Mouse (Mus musculus) brain, adult 2 months (tissue): ENCODE results near the gene Khdc1a.
"Not testable (repeated sequence)": the region's sequence is repeated elsewhere in the genome, so short reads cannot be mapped to it uniquely, and the experiment has no call there.

Experiments used
- DNase-seq: peaks from one replicate; pipeline ENCODE4 v3.0.0; 2011; ENCODE audit warnings: low read depth, low spot score

Khdc1a gene

GRCm38 (mm10) chr1:21349341-21349740 lies at the start of gene Khdc1a:
TSS of gene Khdc1a (plus strand) at chr1:21349641.
- no peak for DNase-seq

DNA sequence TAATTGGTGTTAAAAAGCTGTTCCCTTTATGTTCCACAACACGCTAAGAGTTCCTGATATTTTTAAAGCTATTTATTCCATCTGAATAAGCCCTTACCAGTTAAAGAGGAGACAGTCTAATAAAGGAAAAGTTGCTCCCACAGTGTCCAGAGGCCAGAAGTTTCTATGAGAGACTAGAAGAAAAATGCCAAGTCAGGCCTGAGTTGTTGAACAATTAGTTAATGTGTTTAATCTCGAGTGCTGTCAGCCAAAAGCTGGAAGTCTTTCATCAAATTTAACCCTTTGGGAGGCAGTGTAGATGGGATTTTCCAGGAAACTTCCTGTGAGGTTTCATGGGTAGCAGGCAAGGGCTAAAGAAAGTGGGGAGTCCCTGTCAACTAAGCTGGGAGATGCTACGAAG lies 49.6 kb upstream of the Khdc1a start:
- no peak for DNase-seq

DNA sequence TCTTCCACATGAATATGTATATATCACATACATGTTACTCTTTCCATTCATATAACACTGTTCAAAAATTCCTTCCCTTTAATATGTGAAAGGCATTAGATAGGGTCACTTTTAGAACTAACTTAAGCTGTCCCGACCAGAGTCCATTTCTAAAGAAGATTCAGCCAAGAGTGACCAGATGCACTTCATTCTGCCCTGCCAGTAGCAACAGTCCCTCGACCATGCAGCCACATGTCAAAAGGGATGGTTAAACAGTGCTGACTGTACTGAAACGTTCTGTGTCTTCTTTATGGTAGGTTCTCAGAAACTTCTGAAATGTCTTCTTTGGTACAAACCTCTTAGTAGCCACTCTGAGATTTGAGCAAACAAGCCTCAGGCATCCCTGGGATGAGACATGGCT lies 47.8 kb upstream of the Khdc1a start:
- no peak for DNase-seq

GRCm38 (mm10) chr1:21304174-21304573 lies 45.3 kb upstream of the Khdc1a start:
- DNase-seq = no peak

DNA sequence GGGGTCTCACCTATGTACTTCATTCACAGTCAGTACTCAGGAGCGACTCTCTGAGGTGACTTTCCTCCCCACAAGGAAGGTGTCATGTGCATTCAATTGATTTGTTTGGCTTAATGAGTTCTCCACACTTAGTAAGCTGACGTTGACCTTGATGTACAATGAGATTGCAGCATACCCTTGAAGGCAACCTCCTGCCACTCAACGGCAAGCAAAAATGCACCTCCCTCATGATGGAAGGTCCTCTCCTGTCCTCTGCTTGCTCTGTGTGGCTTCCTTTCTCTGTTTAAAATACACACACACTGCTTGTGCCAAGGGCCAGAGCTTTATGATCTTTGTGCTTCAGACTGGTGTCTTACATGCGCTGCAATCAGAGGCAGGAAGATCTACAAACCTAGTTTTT lies 44.8 kb upstream of the Khdc1a start:
- DNase-seq = no peak

GRCm38 (mm10) chr1:21305443-21305842 lies 44.0 kb upstream of the Khdc1a start:
- peak; percentile 65 for DNase-seq

DNA sequence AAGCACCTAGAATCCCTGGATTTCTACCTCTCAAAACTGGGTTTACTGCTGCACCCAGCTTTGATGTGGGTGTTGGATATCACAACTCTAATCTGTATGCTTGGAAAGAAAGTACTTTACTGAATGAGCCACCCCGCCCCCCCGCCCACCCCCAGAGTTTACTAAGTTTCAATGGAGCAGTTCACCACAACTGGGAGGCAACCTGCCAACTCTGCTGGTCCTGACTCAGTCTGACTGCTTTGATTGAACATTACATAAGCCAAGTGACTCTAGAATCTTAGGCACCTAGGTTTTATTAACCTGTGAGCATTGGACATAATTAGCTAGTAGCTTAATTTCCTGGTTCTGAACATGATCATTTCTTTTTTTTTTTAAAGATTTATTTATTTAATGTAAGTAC lies 35.1 kb upstream of the Khdc1a start:
- peak; percentile 11 for DNase-seq

DNA sequence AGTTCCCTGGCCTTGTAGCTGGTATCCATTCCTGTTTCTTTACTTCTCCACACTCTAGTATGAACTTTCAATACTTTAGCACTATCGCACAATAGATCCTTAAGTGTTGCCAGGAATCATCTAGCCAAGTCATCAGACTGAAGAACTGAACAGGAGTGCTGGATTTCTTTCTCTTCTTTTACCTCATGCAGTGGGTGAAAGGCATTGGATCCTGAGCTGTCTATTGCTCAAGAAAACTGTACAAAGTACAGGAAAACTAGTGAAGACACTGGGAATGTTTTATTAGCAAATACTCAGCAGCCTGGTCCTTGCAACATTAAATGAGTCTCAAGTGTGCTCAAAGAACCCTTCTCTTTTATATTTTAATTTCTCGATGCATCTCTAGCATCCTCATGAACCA lies 33.7 kb upstream of the Khdc1a start:
- DNase-seq = no peak

DNA sequence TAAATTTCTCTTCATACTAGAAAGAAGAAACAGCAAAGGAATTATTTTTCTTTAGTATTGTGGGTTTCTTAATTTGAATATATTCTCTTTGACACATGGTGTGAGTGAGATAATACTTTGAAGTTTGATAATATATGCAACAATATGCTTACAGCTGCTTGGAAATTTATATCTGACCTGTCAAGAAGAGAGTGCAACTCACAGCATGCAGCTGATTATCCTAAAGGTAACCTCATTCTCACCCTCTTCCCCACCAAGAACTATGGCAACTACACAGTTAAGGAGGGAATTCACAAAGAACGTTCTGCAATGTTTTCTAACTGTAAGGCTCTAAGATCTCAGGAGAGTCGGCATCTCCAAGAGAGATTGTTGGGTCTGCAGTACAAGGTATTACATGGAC lies 33.1 kb upstream of the Khdc1a start:
- DNase-seq = no peak

- DNase-seq = no peak
Observed at GRCm38 (mm10) chr1:21318202-21318601, 31.2 kb upstream of the Khdc1a start.

GRCm38 (mm10) chr1:21320271-21320670 lies 29.2 kb upstream of the Khdc1a start:
- not testable (repeated sequence) for DNase-seq

- no peak for DNase-seq
Observed at GRCm38 (mm10) chr1:21321656-21322055, 27.8 kb upstream of the Khdc1a start.

GRCm38 (mm10) chr1:21323996-21324574 lies 25.4 kb upstream of the Khdc1a start:
- DNase-seq = no peak

DNA sequence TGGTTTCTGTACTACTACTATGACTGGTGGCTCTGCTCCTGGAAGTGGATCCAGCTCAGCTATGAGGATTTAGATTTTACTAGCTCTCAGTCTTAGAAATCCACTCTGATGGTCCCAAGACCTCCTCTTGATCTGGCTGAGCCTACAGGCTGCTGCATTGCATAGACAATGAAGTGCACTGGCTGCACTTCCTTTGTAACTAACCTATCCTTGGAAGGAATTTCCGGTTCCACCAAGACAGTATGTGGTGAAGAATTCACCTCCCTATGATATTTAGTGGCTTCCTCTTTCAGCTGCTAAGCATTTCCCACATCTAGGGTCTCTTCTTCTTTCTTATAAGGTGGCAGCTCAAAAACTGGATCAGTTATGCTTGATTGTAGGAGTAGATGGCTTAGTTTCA lies 24.8 kb upstream of the Khdc1a start:
- DNase-seq = no peak

DNA sequence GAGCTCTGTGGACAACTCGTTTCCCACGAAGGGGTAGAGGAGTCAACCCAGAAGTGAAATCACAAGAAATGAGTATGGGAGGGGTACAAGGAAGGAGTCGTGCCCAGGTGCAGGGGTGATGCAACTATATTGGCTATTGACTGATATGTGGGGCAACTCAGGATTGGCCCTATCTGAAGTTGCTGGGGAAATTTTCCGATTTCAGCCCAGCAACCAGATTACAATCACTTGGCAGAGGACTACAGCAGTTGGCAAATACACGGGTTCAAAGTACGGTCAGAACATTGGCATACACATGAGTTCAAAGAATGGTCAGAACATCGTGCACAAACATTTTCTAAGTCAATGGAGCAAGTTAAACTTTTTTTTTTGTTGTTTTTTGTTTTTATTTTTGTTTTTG lies 22.7 kb upstream of the Khdc1a start:
- no peak for DNase-seq

DNA sequence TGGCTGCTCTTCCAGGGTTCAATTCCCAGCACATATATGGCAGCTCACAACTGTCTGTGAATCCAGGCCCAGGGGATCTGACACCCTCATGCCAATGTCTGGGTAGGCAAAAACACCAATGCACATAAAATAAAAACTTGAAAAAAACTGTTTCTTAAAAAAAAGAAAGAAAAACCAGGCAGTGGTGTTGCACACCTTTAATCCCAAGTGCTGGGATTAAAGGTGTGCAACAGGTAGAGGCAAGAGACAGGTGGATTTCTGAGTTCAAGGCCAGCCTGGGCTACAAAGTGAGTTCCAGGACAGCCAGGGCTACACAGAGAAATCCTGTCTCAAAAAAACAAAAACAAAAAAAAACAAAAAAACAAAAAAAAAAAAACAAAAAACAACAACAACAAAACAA lies 18.3 kb upstream of the Khdc1a start:
- DNase-seq = not testable (repeated sequence)

DNA sequence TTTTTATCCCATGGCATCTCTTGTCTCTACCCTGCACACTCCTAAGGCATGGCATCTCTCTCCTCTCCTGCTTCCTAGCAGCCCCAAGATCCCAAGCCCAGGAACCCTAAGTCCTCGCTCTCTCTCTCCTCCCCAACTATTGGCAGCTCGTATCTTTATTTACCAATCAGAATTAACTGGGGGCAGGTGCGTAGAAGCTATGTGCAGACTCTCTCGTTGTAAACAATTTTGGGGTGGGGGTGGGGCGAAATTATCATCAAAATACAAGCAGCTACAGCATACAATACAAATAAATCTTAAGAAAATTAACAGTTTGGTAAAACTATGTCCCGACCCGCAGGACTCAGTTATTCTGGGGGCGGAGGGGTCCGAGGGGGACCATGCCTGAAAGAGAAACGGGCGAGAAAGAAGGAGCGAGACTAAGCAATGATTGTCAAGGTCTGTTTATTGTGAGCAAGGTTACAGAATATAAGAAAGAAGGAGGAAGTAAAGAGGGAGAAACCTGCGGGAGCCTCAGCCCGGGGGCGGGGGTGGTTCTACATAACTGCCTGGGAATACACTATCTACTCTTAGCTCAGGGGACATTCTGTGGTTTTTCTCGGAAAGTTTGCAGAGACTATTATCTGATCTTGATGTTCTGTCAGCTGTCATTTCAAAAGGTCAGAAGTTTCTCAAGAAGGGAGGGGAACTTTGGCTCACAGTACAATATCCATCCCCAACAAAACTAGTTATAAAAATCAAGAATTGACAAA lies 16.0 kb upstream of the Khdc1a start:
- DNase-seq = no peak

GRCm38 (mm10) chr1:21335836-21336235 lies 13.6 kb upstream of the Khdc1a start:
- no peak for DNase-seq

GRCm38 (mm10) chr1:21340745-21341144 lies 8.7 kb upstream of the Khdc1a start:
- no peak for DNase-seq

DNA sequence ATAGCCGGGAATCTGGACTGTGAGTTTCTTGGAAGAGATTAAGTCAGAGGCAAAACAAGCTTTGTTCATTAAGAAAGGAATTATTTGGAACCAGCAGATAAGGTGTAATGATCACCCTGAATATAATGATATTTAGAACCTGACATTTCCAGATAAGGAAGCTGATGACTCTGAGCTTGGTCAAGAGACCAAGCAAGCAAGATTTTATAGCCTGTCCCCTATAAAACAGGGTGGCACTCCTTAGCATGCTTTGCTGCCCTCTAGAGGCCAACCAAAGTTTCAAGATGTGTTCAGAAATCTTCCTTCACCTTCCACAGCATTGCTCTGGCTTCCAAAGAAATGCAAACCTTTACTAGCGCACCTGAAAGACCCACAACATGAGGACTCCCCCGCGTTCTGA lies 5.2 kb upstream of the Khdc1a start:
- DNase-seq = peak; percentile 70

DNA sequence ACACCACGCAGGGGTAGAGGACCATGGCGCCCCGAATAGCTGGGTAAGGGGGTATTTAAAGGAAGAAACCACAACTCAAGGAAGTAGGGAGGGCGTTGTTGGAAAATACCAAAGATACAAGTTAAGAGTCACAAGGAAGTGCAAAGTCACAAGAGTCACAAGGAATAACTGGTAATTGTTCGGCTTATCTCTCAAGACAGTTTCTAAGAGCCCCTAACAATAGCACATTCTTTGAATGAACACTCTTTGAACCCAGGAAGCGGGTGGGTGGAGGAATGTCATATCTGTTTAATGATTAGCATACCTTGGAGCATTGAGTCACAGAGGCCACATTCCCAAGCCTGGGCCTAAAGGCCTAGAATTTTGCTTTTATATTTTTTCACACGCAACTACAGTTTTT lies 4.7 kb upstream of the Khdc1a start:
- DNase-seq = not testable (repeated sequence)

- not testable (repeated sequence) for DNase-seq
Observed at GRCm38 (mm10) chr1:21368031-21368430, 18.6 kb downstream of the Khdc1a start, which contains the start of gene Khdc1c. TSS of gene Khdc1c (plus strand) at chr1:21368331.

DNA sequence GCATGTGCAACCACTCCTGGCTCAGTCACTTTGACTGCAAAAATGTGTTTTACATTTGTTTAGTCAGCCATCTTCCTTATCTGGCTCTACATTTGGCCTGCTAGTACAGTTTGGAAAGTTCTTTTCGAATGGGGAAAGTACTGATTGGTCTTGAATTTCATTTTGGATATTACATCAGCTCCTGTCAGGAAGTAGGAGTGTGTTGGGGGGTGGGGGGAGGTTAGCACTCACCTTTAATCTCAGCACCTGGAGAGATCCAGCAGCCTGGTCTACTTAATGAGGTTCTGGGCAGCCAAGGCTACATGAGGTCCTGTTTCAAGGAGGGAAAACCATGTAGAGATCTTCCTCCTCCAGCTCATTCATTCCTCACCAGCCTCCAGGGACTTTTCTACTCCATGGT lies 33.8 kb downstream of the Khdc1a start, which contains the start of gene Khdc1b:
Gene Khdc1b, plus strand, starts transcription at position 301 of the 400 bp plus-strand sequence.
- DNase-seq = no peak
